Mouse (Mus musculus) liver, embryonic 14.5 days (tissue): ENCODE data around the gene Gm4631.
"Not testable (repeated sequence)": the region's sequence is repeated elsewhere in the genome, so short reads cannot be mapped to it uniquely, and the experiment has no call there.

Experiments
- CTCF ChIP-seq: IDR thresholded peaks from 2 replicates; pipeline ENCODE4 v1.5.1; 2016; ENCODE audit warnings: antibody characterized with exemption, low read depth, control low read depth
- EP300 ChIP-seq: IDR thresholded peaks from 2 replicates; pipeline ENCODE4 v1.6.1; 2016; ENCODE audit warnings: antibody characterized with exemption, low read depth

DNA sequence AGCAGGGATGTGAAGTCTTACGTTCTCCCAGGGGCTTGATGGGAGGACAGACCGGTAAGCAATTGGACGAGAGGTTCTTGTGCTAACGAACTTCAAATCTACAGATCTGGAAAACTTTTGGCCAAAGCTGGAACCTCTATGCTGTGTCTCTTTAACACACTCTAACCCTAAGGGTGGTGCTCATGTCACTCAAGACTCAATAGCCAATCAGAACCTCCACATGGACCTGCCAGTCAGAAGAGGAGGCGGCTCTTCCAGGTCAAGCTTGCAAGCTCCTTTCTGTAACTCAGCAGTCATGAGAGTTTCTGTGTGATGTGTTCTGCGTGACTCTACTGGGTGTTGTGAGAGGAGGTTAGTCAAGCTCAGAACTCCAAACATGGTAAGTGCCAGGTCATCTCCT, 63.2 kb downstream of the Gm4631 start, which contains the start of gene Gm14440:
- not testable (repeated sequence) for TF ChIP-seq CTCF, EP300
